Mouse (Mus musculus): ENCODE results near the gene Susd4.

DNA sequence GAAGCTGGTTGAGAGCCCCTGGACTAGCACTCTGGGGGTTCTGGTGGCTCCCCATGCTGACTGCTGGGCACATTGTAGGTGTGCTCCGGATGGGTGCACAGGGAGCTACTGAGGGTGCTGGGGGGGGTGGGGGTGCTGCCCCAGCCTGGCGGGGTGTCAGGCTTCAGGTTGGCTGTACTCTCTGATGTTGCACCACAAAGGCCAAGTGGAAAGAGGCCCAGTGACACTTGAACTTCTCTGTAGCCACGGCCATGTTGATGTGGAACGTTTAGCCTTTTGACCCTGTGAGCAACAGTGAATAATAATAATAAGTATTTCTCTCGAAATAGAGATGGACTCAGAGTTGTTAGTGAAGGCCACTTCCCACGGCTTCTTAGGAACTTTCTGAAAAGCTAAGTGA is 50.9 kb downstream of the Susd4 start:
- TF ChIP-seq POLR2A (IDR thresholded peaks at IDR 0.05; ENCODE audit: low read depth, low read length), result no peak
- TF ChIP-seq CTCF (conservative IDR thresholded peaks at IDR 0.05 in 1 of 2, IDR thresholded peaks at IDR 0.05 in 1 of 2; ENCODE audit: low read depth in 2 of 2, low read length in 2 of 2), result no peak
- TF ChIP-seq TCF12 (IDR thresholded peaks at IDR 0.05; ENCODE audit: low read depth, low read length), result no peak
- no peak for TF ChIP-seq EP300 (IDR thresholded peaks at IDR 0.05; ENCODE audit: low read length)
- no peak for TF ChIP-seq E2F4 (IDR thresholded peaks at IDR 0.05; ENCODE audit: insufficient replicate concordance, low read depth, low read length)
- TF ChIP-seq USF2 (conservative IDR thresholded peaks at IDR 0.05; ENCODE audit: low read depth, low read length), result no peak
- no peak for TF ChIP-seq GABPA (IDR thresholded peaks at IDR 0.05; ENCODE audit: insufficient replicate concordance, low read depth, low read length)
- TF ChIP-seq ZC3H11A (IDR thresholded peaks at IDR 0.05; ENCODE audit: low read depth, low read length), result no peak
- no peak for TF ChIP-seq MAZ (IDR thresholded peaks at IDR 0.05; ENCODE audit: low read depth, low read length)
- TF ChIP-seq UBTF (IDR thresholded peaks at IDR 0.05; ENCODE audit: low read depth, low read length), result no peak
- TF ChIP-seq MAX (IDR thresholded peaks at IDR 0.05; ENCODE audit: low read length), result no peak

All from CH12.LX (cell line).